Mouse (Mus musculus) brown adipose tissue, adult 24 weeks (tissue): Measurements from ENCODE around the gene Il2ra. TPM values are rescaled to one million over a fixed set of nuclear protein-coding genes. Genes with fewer than 3 reads are reported as not detected.

Source experiments
- H3K27ac ChIP-seq: fragments of 200-500 bp; replicated peaks from 2 replicates; pipeline ENCODE4 v1.5.1; 2012; ENCODE audit warnings: low read depth, mild to moderate bottlenecking, low read length
- H3K4me1 ChIP-seq: fragments of 200-500 bp; 2 replicates; pipeline ENCODE4 v1.6.1; 2012; ENCODE audit warnings: low read length, mixed read lengths; ENCODE audit not compliant: control insufficient read depth, insufficient read depth, insufficient read length
- H3K4me3 ChIP-seq: fragments of 200-500 bp; 2 replicates; pipeline ENCODE4 v1.5.1; 2012; ENCODE audit warnings: low read depth, mild to moderate bottlenecking, low read length, moderate library complexity; ENCODE audit not compliant: insufficient read depth
- polyA plus RNA-seq: library from polyadenylated mRNA; stranded (reverse); fragments of >200 nt; gene quantifications from 2 replicates; pipeline ENCODE4 v1.2.4, GENCODE M21; 2012; ENCODE audit not compliant: missing spikeins, insufficient read depth, insufficient read length

Gene Il2ra
- polyA plus RNA-seq, 1 experiment = 0.32 TPM

GRCm38 (mm10) chr2:11635471-11636137, 7.0 kb upstream of the Il2ra start:
- H3K4me3 ChIP-seq = no peak overlapping the region
- H3K4me1 ChIP-seq = no peaks in the 10 kb centered on the region
- H3K27ac ChIP-seq = no peak overlapping the region

GRCm38 (mm10) chr2:11636138-11636480, 6.5 kb upstream of the Il2ra start:
- Histone ChIP-seq H3K4me1 (no peaks in the 10 kb centered on the region), H3K4me3 (no peak overlapping the region), H3K27ac (no peak overlapping the region)

GRCm38 (mm10) chr2:11637115-11637514, 5.5 kb upstream of the Il2ra start:
- H3K27ac ChIP-seq = no peak overlapping the region
- peaks cover 1% of the 10 kb centered on the region; the same call in 1 of the 2 replicates for H3K4me1 ChIP-seq
- H3K4me3 ChIP-seq = no peak overlapping the region

GRCm38 (mm10) chr2:11644057-11644456, 1.4 kb downstream of the Il2ra start:
- Histone ChIP-seq H3K4me1 (peaks cover 2% of the 10 kb centered on the region), H3K27ac (no peak overlapping the region), H3K4me3 (no peak overlapping the region)

DNA sequence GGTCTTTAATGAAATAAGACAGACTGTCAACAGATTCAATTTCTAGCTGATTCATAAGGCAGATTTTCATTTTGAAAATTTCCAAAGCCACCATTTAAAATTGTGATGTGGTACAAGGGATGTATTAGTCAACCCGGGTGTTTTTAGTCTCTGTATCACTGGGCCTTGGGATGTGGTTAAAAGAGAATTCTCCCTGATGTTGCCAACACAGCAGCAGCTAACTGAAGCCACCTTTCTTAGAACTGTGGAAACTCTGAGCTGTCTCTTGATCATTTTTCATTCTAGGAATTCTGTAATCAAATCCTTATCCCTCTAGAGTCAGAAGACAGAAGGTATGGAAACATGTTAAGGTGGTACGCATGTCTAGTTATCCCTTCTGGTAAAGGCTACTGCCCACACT, 2.7 kb downstream of the Il2ra start:
- Histone ChIP-seq H3K27ac (no peak overlapping the region), H3K4me3 (no peak overlapping the region), H3K4me1 (peaks cover 2% of the 10 kb centered on the region)

- Histone ChIP-seq H3K27ac (no peak overlapping the region), H3K4me3 (no peak overlapping the region)
These were observed 8.9 kb downstream of the Il2ra start for GRCm38 (mm10) chr2:11651476-11651875.

GRCm38 (mm10) chr2:11652196-11652595, 9.6 kb downstream of the Il2ra start:
- H3K4me1 ChIP-seq = peaks cover 3% of the 10 kb centered on the region; the same call in 1 of the 2 replicates
- H3K4me3 ChIP-seq = no peak overlapping the region
- H3K27ac ChIP-seq = no peak overlapping the region

More at GRCm38 (mm10) chr2:11651476-11651875, 8.9 kb downstream of the Il2ra start:
- H3K4me1 ChIP-seq = peaks cover 3% of the 10 kb centered on the region; the same call in 1 of the 2 replicates

DNA sequence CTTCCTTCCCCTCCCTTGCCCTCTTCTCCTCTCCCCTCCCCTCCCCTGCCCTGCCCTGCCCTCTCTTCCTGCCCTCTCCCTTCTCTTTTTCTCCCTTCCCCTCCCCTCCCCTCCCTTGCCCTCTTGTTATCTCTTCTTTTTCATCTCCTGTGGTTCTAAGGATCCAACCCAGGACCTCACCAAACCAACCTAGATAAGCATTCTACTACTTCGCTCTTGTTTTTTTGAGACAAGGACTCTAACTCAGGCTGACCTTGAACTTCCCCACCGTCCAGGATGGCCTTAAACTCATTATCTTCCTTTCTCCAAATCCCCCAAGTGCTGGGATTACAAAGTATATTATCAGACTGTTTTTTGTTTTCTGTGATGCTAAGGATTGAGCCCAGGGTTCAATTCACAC, 10.2 kb downstream of the Il2ra start:
- Histone ChIP-seq H3K4me1 (0 out of 2 replicates have a peak, but pooled peaks cover 3% of the 10 kb centered on the region), H3K4me3 (no peak overlapping the region), H3K27ac (no peak overlapping the region)

DNA sequence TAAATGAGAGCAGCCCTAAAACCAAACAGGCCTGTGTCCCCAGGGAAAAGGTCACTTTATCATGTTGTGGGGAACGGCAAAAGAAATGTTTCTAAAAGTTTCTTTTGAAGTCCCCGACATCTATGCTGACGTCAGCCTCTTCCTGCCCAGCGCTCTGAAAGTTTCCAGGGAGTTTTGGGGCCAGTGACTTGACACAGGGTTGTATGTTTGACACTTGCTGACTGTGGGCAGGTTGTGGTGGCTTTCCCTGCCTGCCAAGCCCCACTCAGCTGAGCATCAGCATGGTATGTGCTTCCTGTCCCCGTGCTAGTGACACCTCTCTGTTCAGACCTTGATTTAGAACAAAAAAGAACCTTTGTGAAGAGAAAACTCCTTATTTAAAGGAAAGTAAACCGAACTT, 10.7 kb downstream of the Il2ra start:
- H3K4me3 ChIP-seq = no peak overlapping the region
- H3K27ac ChIP-seq = no peak overlapping the region
- 0 out of 2 replicates have a peak, but pooled peaks cover 3% of the 10 kb centered on the region for H3K4me1 ChIP-seq

DNA sequence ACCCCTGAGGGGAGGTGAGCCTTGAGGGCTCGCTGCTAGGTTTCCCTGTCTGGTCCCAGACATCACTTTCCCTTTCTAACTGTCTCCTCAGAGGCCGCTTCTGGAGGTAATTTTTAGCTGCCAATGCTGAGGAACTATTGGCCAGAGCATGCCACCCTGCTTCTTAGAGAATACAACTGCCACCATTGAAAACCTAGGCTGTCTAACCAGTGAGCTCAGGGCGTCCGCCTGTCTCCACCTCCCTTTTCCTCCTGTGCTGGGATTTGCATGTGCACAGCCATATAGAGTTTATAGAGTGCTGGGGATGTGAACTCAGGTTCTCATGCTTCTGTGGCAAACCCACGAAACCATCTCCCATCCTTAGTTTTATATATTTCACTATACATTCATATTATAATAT, 11.2 kb downstream of the Il2ra start:
- Histone ChIP-seq H3K4me3 (no peak overlapping the region), H3K4me1 (0 out of 2 replicates have a peak, but pooled peaks cover 3% of the 10 kb centered on the region), H3K27ac (no peak overlapping the region)

DNA sequence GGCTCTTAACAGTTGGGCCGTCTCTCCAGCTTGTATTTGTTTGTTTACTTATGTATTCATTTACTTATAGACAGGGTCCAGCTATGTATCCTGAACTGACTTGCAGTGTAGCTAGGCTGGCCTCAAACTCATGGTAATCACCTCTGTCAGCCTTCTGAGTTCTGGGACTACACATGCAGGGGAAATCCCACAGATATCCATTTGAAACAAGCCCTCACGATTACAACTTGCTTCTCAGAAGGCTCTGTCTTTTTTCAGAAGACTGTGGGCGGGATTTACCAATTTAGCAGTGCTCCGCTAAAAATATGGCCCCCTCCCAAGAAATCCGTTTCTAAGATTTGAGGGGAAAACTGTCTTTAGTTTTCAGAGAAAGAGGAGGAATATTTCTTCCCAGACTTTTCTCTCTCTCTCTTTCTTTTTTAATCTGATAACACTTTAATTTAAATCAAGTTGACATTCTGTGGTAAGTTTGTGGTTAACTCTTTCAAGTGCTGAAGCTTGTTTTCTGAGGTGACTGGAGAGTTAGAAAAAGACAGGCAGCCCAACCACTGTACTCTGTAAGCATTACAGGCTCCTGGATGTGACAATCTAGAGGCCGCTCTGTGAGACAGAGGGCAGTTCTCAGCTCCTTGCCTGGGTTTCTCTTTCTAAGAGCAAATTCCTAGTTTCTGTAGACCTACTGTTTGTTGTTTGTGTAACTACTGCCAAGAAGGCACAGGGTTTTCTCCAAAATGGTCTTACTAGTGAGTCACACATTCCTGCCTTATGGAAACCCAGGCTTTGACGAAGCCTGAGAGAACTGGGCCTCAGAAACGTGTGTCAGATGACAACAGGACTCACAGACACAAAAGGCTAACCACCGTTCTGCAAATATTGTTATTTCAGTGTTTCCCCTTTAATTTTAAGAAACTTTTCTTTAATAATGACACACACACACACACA, 12.7 kb downstream of the Il2ra start:
- no peak overlapping the region for H3K4me3 ChIP-seq
- H3K27ac ChIP-seq = peak overlapping the region; percentile 28; the same call in 1 of the 2 replicates
- 0 out of 2 replicates have a peak, but pooled peaks cover 3% of the 10 kb centered on the region for H3K4me1 ChIP-seq

GRCm38 (mm10) chr2:11657581-11657980, 15.0 kb downstream of the Il2ra start:
- Histone ChIP-seq H3K4me3 (no peak overlapping the region), H3K4me1 (0 out of 2 replicates have a peak, but pooled peaks cover 3% of the 10 kb centered on the region), H3K27ac (no peak overlapping the region)

DNA sequence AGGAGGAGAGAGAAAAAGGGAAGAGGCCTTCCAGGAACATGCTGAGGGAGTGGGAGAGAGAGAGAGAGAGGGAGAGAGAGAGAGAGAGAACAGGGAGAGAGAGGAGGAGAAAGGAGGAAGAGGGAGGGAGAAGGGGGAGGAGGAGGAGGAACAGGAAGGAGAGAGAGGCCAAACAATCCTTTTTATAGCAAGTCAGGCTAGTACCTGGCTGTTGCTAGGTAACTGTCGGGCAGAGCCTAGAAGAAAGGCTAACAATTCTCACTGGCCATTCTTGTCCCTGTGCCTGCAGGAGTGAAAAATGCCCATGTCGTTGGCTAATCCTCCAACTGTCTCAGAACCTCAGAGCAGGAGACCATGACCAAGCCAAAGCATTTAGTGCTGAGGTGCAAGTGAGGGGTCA, 16.7 kb downstream of the Il2ra start:
- no peak overlapping the region for H3K27ac ChIP-seq
- H3K4me1 ChIP-seq = peaks cover 3% of the 10 kb centered on the region; the same call in 1 of the 2 replicates
- H3K4me3 ChIP-seq = no peak overlapping the region

DNA sequence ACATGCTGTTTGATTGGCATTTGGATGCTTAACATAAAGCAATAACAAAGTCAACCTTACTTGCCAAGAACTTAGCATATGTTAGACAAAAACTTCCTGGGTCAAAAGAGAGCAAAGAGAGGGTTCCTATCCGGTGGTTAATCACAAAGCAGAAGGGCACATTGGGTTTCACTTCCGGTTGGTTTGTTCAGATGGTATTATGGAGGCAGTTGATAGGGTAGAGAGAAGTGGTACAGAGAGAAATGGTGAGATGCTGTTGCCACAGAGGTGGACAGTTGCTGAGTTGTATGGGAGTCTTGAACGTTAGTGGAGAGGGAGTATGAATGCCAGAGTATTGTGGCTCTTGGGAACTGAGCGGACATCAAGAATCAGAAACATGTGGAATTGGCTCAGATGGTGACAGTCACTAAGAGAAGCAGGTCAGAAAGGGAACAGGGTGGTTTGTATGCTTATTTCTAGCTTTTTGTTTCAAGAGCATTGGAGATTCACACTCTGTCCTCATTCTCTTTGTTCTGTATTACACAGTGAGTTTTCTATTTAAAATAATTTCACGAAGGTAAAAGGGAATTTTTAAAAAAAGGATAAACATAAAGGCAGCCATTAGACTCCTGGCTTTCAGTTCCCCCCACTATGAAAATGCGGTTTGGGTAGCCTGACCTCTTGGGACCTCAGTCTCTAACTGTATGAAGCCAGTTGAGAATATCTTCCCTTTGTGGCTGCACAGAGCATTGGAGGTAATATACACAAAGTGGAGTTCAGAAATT, 19.7 kb downstream of the Il2ra start:
- H3K4me3 ChIP-seq = no peak overlapping the region
- no peak overlapping the region for H3K27ac ChIP-seq
- H3K4me1 ChIP-seq = no peaks in the 10 kb centered on the region; the same call in 1 of the 2 replicates

GRCm38 (mm10) chr2:11662907-11663230, 20.3 kb downstream of the Il2ra start:
- Histone ChIP-seq H3K4me1 (no peaks in the 10 kb centered on the region; the same call in 1 of the 2 replicates), H3K27ac (no peak overlapping the region), H3K4me3 (no peak overlapping the region)
